Mouse (Mus musculus): ENCODE results near the gene Fgfr2. TPM values are rescaled to one million over a fixed set of nuclear protein-coding genes. Genes with fewer than 3 reads are reported as not detected.
"Not testable (repeated sequence)": the region's sequence is repeated elsewhere in the genome, so short reads cannot be mapped to it uniquely, and the experiment has no call there.

Fgfr2 gene
- total RNA-seq, 1 experiment from 2014 or later, result not detected

- no peak for ATAC-seq (replicated peaks in 1 of 2; ENCODE audit: insufficient read depth in 1 of 2, low FRiP score in 2 of 2, low TSS enrichment in 1 of 2, low read depth in 1 of 2, poor library complexity in 2 of 2, severe bottlenecking in 2 of 2)
Observed at GRCm38 (mm10) chr7:130492026-130492425, 2631.1 kb downstream of the Fgfr2 start.

GRCm38 (mm10) chr7:130479003-130479402 lies 2644.1 kb downstream of the Fgfr2 start:
- not testable (repeated sequence) for ATAC-seq (replicated peaks in 1 of 2; ENCODE audit: insufficient read depth in 1 of 2, low FRiP score in 2 of 2, low TSS enrichment in 1 of 2, low read depth in 1 of 2, poor library complexity in 2 of 2, severe bottlenecking in 2 of 2)

GRCm38 (mm10) chr7:130475970-130476369 lies 2647.2 kb downstream of the Fgfr2 start:
- peak; percentile 86 to 88 for ATAC-seq (replicated peaks in 1 of 2; ENCODE audit: insufficient read depth in 1 of 2, low FRiP score in 2 of 2, low TSS enrichment in 1 of 2, low read depth in 1 of 2, poor library complexity in 2 of 2, severe bottlenecking in 2 of 2)

GRCm38 (mm10) chr7:130473881-130474280 lies 2649.3 kb downstream of the Fgfr2 start:
- ATAC-seq (replicated peaks in 1 of 2; ENCODE audit: insufficient read depth in 1 of 2, low FRiP score in 2 of 2, low TSS enrichment in 1 of 2, low read depth in 1 of 2, poor library complexity in 2 of 2, severe bottlenecking in 2 of 2), result peak; percentile 76 to 88

- ATAC-seq (replicated peaks in 1 of 2; ENCODE audit: insufficient read depth in 1 of 2, low FRiP score in 2 of 2, low TSS enrichment in 1 of 2, low read depth in 1 of 2, poor library complexity in 2 of 2, severe bottlenecking in 2 of 2), result no peak
Observed at GRCm38 (mm10) chr7:130472683-130473082, 2650.5 kb downstream of the Fgfr2 start.

- no peak for ATAC-seq (replicated peaks in 1 of 2; ENCODE audit: insufficient read depth in 1 of 2, low FRiP score in 2 of 2, low TSS enrichment in 1 of 2, low read depth in 1 of 2, poor library complexity in 2 of 2, severe bottlenecking in 2 of 2)
Observed at GRCm38 (mm10) chr7:130471045-130471444, 2652.1 kb downstream of the Fgfr2 start.

- ATAC-seq (replicated peaks in 1 of 2; ENCODE audit: insufficient read depth in 1 of 2, low FRiP score in 2 of 2, low TSS enrichment in 1 of 2, low read depth in 1 of 2, poor library complexity in 2 of 2, severe bottlenecking in 2 of 2), result no peak
Observed at GRCm38 (mm10) chr7:130455587-130456246, 2667.4 kb downstream of the Fgfr2 start.

- no peak for ATAC-seq (replicated peaks in 1 of 2; ENCODE audit: insufficient read depth in 1 of 2, low FRiP score in 2 of 2, low TSS enrichment in 1 of 2, low read depth in 1 of 2, poor library complexity in 2 of 2, severe bottlenecking in 2 of 2)
Observed at GRCm38 (mm10) chr7:130454226-130454625, 2668.9 kb downstream of the Fgfr2 start.

GRCm38 (mm10) chr7:130435776-130436175 lies 2687.4 kb downstream of the Fgfr2 start:
- no peak for ATAC-seq (replicated peaks in 1 of 2; ENCODE audit: insufficient read depth in 1 of 2, low FRiP score in 2 of 2, low TSS enrichment in 1 of 2, low read depth in 1 of 2, poor library complexity in 2 of 2, severe bottlenecking in 2 of 2)

- ATAC-seq (replicated peaks in 1 of 2; ENCODE audit: insufficient read depth in 1 of 2, low FRiP score in 2 of 2, low TSS enrichment in 1 of 2, low read depth in 1 of 2, poor library complexity in 2 of 2, severe bottlenecking in 2 of 2), result no peak
Observed at GRCm38 (mm10) chr7:130432141-130432540, 2691.0 kb downstream of the Fgfr2 start.

GRCm38 (mm10) chr7:130426586-130426985 lies 2696.6 kb downstream of the Fgfr2 start:
- ATAC-seq (replicated peaks in 1 of 2; ENCODE audit: insufficient read depth in 1 of 2, low FRiP score in 2 of 2, low TSS enrichment in 1 of 2, low read depth in 1 of 2, poor library complexity in 2 of 2, severe bottlenecking in 2 of 2), result no peak

GRCm38 (mm10) chr7:130425991-130426390 lies 2697.2 kb downstream of the Fgfr2 start:
- no peak for ATAC-seq (replicated peaks in 1 of 2; ENCODE audit: insufficient read depth in 1 of 2, low FRiP score in 2 of 2, low TSS enrichment in 1 of 2, low read depth in 1 of 2, poor library complexity in 2 of 2, severe bottlenecking in 2 of 2)

GRCm38 (mm10) chr7:130419961-130420360 lies 2703.2 kb downstream of the Fgfr2 start:
- no peak for ATAC-seq (replicated peaks in 1 of 2; ENCODE audit: insufficient read depth in 1 of 2, low FRiP score in 2 of 2, low TSS enrichment in 1 of 2, low read depth in 1 of 2, poor library complexity in 2 of 2, severe bottlenecking in 2 of 2)

GRCm38 (mm10) chr7:130407622-130408021 lies 2715.5 kb downstream of the Fgfr2 start:
- ATAC-seq (replicated peaks in 1 of 2; ENCODE audit: insufficient read depth in 1 of 2, low FRiP score in 2 of 2, low TSS enrichment in 1 of 2, low read depth in 1 of 2, poor library complexity in 2 of 2, severe bottlenecking in 2 of 2), result no peak

- ATAC-seq (replicated peaks in 1 of 2; ENCODE audit: insufficient read depth in 1 of 2, low FRiP score in 2 of 2, low TSS enrichment in 1 of 2, low read depth in 1 of 2, poor library complexity in 2 of 2, severe bottlenecking in 2 of 2), result no peak
Observed at GRCm38 (mm10) chr7:130403346-130403745, 2719.8 kb downstream of the Fgfr2 start.

- no peak for ATAC-seq (replicated peaks in 1 of 2; ENCODE audit: insufficient read depth in 1 of 2, low FRiP score in 2 of 2, low TSS enrichment in 1 of 2, low read depth in 1 of 2, poor library complexity in 2 of 2, severe bottlenecking in 2 of 2)
Observed at GRCm38 (mm10) chr7:130394697-130395096, 2728.5 kb downstream of the Fgfr2 start.

GRCm38 (mm10) chr7:130390060-130390459 lies 2733.1 kb downstream of the Fgfr2 start:
- not testable (repeated sequence) for ATAC-seq (replicated peaks in 1 of 2; ENCODE audit: insufficient read depth in 1 of 2, low FRiP score in 2 of 2, low TSS enrichment in 1 of 2, low read depth in 1 of 2, poor library complexity in 2 of 2, severe bottlenecking in 2 of 2)

- ATAC-seq (replicated peaks in 1 of 2; ENCODE audit: insufficient read depth in 1 of 2, low FRiP score in 2 of 2, low TSS enrichment in 1 of 2, low read depth in 1 of 2, poor library complexity in 2 of 2, severe bottlenecking in 2 of 2), result no peak
Observed at GRCm38 (mm10) chr7:130386308-130386707, 2736.8 kb downstream of the Fgfr2 start.

GRCm38 (mm10) chr7:130385732-130386294 lies 2737.3 kb downstream of the Fgfr2 start:
- ATAC-seq (replicated peaks in 1 of 2; ENCODE audit: insufficient read depth in 1 of 2, low FRiP score in 2 of 2, low TSS enrichment in 1 of 2, low read depth in 1 of 2, poor library complexity in 2 of 2, severe bottlenecking in 2 of 2), result no peak

Data from hematopoietic stem cell, adult 5-6 weeks (primary cell).